Mouse (Mus musculus): ENCODE results near the gene Wdr95. TPM values are rescaled to one million over a fixed set of nuclear protein-coding genes. Genes with fewer than 3 reads are reported as not detected.

Gene Wdr95
- polyA plus RNA-seq, 1 experiment from 2014 or later, result not detected

DNA sequence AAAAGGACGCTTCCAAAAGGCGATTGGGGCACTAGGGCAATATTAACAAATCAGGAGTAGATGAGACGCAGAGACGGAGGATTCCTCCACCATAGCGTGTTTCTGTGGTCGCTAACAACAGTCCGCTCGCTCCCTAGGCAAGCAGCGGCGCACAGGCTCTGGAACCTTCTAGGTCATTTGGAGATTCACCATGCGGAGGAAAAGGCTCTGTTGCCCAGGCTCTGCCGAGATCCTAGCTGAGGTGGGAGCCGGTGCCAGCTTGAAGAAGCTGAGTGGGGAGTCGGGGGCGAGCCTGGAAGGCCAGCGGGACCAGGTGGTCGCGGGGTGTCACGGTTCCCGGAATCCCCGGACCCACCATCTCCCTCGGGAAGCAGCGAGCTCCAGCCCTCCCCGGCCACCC is 107.1 kb downstream of the Wdr95 start:
- Histone ChIP-seq H3K36me3 (ENCODE audit: control insufficient read depth, insufficient read depth, low read length) (peaks cover 27% of the 10 kb centered on the region), H3K4me2 (replicated peaks; ENCODE audit: low read depth, low read length) (peak overlapping the region; percentile 58), H3K4me1 (ENCODE audit: control insufficient read depth, insufficient read depth, low read length) (peaks cover 13% of the 10 kb centered on the region), H3K4me3 (ENCODE audit: low read depth, low read length) (peak overlapping the region; percentile 71), H3K27ac (ENCODE audit: low read length) (peak overlapping the region; percentile 90), H3K9ac (replicated peaks; ENCODE audit: low read depth, low read length) (peak overlapping the region; percentile 67), H3K9me3 (ENCODE audit: control insufficient read depth, low read depth, low read length) (no peaks in the 10 kb centered on the region), H3K27me3 (ENCODE audit: control insufficient read depth, insufficient read depth, low read length) (no peaks in the 10 kb centered on the region)
- WGBS, result under 1% methylated on average over 24 of the region's 24 CpGs
- no peak for ATAC-seq (ENCODE audit: insufficient number of reproducible peaks, insufficient read depth, low FRiP score, low read depth)

DNA sequence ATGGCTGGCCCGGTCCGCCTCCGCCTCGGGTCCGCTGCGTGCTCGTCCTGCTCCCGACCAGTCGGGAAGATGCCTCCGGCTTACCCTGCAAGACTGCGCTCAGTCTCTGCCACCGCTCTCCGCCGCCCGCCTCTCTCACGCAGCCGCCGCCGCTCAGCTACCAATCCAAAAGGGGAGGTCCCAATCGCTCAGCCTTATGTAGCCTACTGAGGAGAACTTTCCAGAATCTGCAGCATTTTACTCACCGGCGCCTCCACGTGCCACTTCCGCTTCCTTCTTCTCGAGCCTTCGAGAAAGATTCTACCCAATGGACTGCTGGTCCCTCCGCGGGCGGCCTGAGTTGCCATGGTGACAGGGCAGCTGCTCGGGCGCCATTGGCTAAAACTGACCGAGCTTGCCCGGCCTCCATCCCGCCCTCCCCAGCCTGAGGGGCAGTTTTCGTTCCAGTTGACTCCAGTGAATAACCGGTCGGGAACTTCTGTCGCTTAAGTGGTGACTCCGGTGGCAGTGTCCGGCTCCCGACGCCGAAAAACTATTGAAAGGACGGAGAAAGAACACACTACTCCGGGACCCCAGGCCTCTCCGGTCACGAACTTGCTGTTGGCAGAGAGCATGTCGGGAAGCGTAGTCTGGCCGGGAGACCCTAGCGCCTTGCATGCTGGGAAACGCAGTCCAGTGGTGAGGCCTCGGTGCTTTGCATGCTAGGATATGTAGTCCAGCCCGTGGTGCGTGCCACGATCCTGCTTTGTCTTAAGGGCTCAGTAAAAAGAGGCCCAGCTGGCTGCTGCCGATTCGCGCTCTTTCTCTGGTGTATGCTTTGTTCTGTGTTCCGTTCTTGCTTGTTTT is 107.8 kb downstream of the Wdr95 start, which contains the start of gene Hsph1:
TSS of gene Hsph1 (minus strand) at position 302 of the 846 bp plus-strand sequence.
- peak; percentile 98 for ATAC-seq (ENCODE audit: insufficient number of reproducible peaks, insufficient read depth, low FRiP score, low read depth)
- H3K4me1 ChIP-seq (ENCODE audit: control insufficient read depth, insufficient read depth, low read length), result peaks cover 13% of the 10 kb centered on the region
- H3K4me3 ChIP-seq (ENCODE audit: low read depth, low read length), result peak within 1 kb of the TSS; percentile 71
- no peaks in the 10 kb centered on the region for H3K9me3 ChIP-seq (ENCODE audit: control insufficient read depth, low read depth, low read length)
- peak within 1 kb of the TSS; percentile 67 for H3K9ac ChIP-seq (replicated peaks; ENCODE audit: low read depth, low read length)
- H3K36me3 ChIP-seq (ENCODE audit: control insufficient read depth, insufficient read depth, low read length), result peaks cover 20% of the 10 kb centered on the region
- H3K27ac ChIP-seq (ENCODE audit: low read length), result peak within 1 kb of the TSS; percentile 90
- peak within 1 kb of the TSS; percentile 58 for H3K4me2 ChIP-seq (replicated peaks; ENCODE audit: low read depth, low read length)
- under 1% methylated on average over 60 of the region's 60 CpGs for WGBS
- H3K27me3 ChIP-seq (ENCODE audit: control insufficient read depth, insufficient read depth, low read length), result no peaks in the 10 kb centered on the region

DNA sequence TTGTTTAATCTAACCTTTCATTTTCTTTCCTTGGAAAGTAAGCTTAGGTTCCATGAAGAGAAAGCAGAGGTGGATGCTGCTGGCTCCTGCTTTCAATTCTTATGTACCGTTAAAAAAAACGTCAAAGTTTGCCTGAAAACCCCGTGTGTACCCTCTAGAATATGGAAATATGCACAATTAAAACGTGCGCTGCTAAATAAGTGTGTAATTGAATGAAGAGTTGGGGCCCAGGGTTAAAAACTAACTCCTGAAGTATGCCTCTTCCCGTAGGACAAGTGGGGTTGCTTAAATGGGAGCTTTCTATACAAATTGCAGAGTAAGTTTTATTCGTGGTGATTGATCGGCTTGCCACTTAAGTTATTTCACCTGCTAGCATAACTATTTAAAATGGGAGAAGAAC is 108.8 kb downstream of the Wdr95 start:
- H3K27ac ChIP-seq (ENCODE audit: low read length), result no peak overlapping the region
- no peak for ATAC-seq (ENCODE audit: insufficient number of reproducible peaks, insufficient read depth, low FRiP score, low read depth)
- peak overlapping the region; percentile 43 for H3K4me2 ChIP-seq (replicated peaks; ENCODE audit: low read depth, low read length)
- H3K9ac ChIP-seq (replicated peaks; ENCODE audit: low read depth, low read length), result peak overlapping the region; percentile 32; the same call in 1 of the 2 replicates
- peak overlapping the region; percentile 71 for H3K4me3 ChIP-seq (ENCODE audit: low read depth, low read length)
- WGBS, result 51% methylated on average over 8 of the region's 8 CpGs
- H3K27me3 ChIP-seq (ENCODE audit: control insufficient read depth, insufficient read depth, low read length), result no peaks in the 10 kb centered on the region
- H3K4me1 ChIP-seq (ENCODE audit: control insufficient read depth, insufficient read depth, low read length), result peaks cover 13% of the 10 kb centered on the region
- no peaks in the 10 kb centered on the region for H3K9me3 ChIP-seq (ENCODE audit: control insufficient read depth, low read depth, low read length)
- H3K36me3 ChIP-seq (ENCODE audit: control insufficient read depth, insufficient read depth, low read length), result peaks cover 12% of the 10 kb centered on the region

DNA sequence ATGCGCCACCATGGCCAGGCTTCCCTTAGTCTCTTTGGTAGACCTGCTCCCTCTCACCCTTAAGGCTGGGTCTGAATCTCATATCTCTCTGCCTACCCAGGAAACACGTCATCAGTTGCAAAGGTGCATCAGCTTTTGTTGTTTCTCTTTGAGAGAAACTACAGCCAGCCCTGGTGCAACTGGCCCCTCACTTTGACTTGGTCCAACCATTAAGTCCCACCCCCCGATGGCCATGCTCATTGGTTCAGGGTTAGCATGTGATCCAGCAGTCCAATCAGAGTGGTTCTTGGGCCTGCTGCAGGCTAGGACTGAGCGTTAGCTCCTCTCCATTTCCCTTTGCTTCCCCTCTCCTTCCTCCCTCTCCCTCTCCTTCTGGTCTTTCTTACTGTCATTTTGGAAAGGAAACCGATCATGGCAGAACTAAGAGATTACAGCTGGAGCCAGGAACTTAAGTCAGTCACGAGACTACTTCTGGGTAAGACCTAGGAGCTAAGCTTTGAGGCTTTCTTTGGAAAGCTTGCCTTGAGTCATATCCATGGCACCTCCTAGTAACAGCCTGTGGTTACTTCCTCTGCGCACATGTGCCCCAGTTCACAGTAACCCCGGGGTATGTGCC is 112.9 kb downstream of the Wdr95 start:
- H3K27ac ChIP-seq (ENCODE audit: low read length), result no peak overlapping the region
- no peak overlapping the region for H3K4me2 ChIP-seq (replicated peaks; ENCODE audit: low read depth, low read length)
- no peak for ATAC-seq (ENCODE audit: insufficient number of reproducible peaks, insufficient read depth, low FRiP score, low read depth)
- H3K9ac ChIP-seq (replicated peaks; ENCODE audit: low read depth, low read length), result no peak overlapping the region
- WGBS, result 76% methylated on average over 8 of the region's 8 CpGs
- H3K4me1 ChIP-seq (ENCODE audit: control insufficient read depth, insufficient read depth, low read length), result no peaks in the 10 kb centered on the region
- H3K9me3 ChIP-seq (ENCODE audit: control insufficient read depth, low read depth, low read length), result no peaks in the 10 kb centered on the region
- no peaks in the 10 kb centered on the region for H3K36me3 ChIP-seq (ENCODE audit: control insufficient read depth, insufficient read depth, low read length)
- H3K27me3 ChIP-seq (ENCODE audit: control insufficient read depth, insufficient read depth, low read length), result no peaks in the 10 kb centered on the region
- H3K4me3 ChIP-seq (ENCODE audit: low read depth, low read length), result no peak overlapping the region

DNA sequence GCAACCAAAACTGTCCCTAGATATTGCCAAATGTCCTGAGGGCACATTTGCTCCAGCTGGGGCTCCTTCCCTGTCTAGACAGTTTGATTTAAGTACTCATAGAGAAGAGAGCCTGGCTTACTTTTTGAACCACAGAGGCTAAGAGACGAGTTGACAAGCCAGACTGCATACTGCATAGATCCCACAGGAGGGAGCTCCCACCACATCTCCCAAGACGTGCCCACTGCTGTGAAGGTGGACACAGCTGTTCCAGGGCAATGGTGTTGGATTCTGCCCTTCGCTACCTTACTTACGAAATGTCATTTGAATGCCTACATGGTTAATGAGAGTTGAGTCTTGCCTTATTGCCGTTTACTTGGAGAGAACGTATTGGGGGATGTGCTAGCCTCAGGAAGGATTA is 113.9 kb downstream of the Wdr95 start:
- H3K9me3 ChIP-seq (ENCODE audit: control insufficient read depth, low read depth, low read length), result no peaks in the 10 kb centered on the region
- ATAC-seq (ENCODE audit: insufficient number of reproducible peaks, insufficient read depth, low FRiP score, low read depth), result no peak
- no peak overlapping the region for H3K9ac ChIP-seq (replicated peaks; ENCODE audit: low read depth, low read length)
- H3K4me1 ChIP-seq (ENCODE audit: control insufficient read depth, insufficient read depth, low read length), result no peaks in the 10 kb centered on the region
- no peak overlapping the region for H3K4me3 ChIP-seq (ENCODE audit: low read depth, low read length)
- no peaks in the 10 kb centered on the region for H3K36me3 ChIP-seq (ENCODE audit: control insufficient read depth, insufficient read depth, low read length)
- no peaks in the 10 kb centered on the region for H3K27me3 ChIP-seq (ENCODE audit: control insufficient read depth, insufficient read depth, low read length)
- 41% methylated on average over 6 of the region's 6 CpGs for WGBS
- no peak overlapping the region for H3K27ac ChIP-seq (ENCODE audit: low read length)
- no peak overlapping the region for H3K4me2 ChIP-seq (replicated peaks; ENCODE audit: low read depth, low read length)

DNA sequence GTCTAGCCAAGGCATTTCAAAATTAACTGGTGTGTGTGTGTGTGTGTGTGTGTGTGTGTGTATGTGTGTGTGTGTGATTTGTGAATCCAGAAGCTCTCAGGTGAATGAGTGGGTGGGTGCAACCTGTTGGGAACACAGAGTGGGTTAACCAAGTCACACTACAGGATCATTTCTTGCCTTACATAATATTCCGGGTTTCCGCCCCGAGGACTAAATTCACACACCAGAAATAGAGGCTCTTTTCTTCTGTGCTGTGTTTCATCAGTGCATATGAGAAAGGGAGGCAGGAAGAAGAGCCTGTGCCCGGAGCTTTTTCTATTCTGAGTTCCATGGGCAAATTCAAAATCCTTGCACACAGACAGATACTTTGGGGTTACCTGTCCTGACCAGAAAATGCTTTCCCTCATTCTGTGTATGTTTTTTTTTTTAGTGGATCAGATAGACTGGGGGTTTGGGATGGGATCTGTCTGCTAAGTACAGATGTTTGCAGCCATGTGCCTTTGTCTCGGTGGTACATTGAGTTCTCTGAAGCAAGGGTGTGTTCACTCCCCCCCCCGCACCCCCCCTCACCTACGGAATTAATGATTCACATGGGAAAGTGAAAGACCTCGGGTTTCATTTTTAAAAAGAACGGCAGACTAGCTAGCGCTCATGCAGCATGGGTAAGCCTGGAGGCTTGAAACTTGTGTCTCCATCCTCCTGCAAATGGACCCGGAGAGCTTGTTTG is 114.5 kb downstream of the Wdr95 start:
- H3K9me3 ChIP-seq (ENCODE audit: control insufficient read depth, low read depth, low read length), result no peaks in the 10 kb centered on the region
- no peak overlapping the region for H3K9ac ChIP-seq (replicated peaks; ENCODE audit: low read depth, low read length)
- no peak for ATAC-seq (ENCODE audit: insufficient number of reproducible peaks, insufficient read depth, low FRiP score, low read depth)
- no peaks in the 10 kb centered on the region for H3K36me3 ChIP-seq (ENCODE audit: control insufficient read depth, insufficient read depth, low read length)
- no peak overlapping the region for H3K27ac ChIP-seq (ENCODE audit: low read length)
- 76% methylated on average over 11 of the region's 11 CpGs for WGBS
- no peak overlapping the region for H3K4me2 ChIP-seq (replicated peaks; ENCODE audit: low read depth, low read length)
- no peak overlapping the region for H3K4me3 ChIP-seq (ENCODE audit: low read depth, low read length)
- no peaks in the 10 kb centered on the region for H3K27me3 ChIP-seq (ENCODE audit: control insufficient read depth, insufficient read depth, low read length)
- no peaks in the 10 kb centered on the region for H3K4me1 ChIP-seq (ENCODE audit: control insufficient read depth, insufficient read depth, low read length)

DNA sequence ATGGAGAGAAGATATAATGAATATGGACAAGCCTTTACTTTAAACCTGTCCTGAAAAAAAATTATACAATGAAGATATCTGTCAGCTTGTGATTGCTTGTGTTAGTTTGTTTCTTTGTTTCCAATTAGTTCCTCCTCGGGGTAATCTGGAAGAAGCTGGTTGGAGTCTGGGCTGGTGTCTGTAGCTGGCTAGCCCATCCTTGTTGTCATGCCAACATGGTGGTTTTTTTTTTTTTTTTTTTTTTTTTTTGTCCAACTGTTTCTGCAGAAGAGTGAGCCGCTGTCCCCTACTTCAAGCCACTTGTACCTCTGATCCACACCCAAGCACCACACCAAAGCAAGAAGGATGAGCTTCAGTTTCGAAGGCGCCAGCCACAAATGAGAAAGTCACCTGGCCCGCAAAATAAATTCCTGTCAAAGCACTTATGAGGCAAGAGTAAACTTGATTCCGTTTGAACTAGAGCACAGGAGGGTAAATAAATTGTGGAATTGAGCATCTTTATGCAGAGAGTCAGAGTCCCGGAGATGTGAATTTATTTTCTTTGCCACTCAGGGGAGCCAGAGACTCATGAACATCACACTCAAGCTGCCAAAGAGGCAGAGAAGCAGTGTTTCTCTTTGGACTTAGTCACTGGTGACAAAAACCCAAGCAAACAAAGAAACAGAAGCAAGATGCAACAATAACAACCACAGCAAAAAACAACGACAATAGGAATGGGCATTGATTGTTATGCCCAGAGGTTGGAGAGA is 119.1 kb downstream of the Wdr95 start:
- WGBS, result 64% methylated on average over 8 of the region's 8 CpGs
- Histone ChIP-seq H3K4me1 (ENCODE audit: control insufficient read depth, insufficient read depth, low read length) (no peaks in the 10 kb centered on the region), H3K27me3 (ENCODE audit: control insufficient read depth, insufficient read depth, low read length) (no peaks in the 10 kb centered on the region), H3K36me3 (ENCODE audit: control insufficient read depth, insufficient read depth, low read length) (no peaks in the 10 kb centered on the region), H3K27ac (ENCODE audit: low read length) (no peak overlapping the region), H3K9me3 (ENCODE audit: control insufficient read depth, low read depth, low read length) (no peaks in the 10 kb centered on the region), H3K4me2 (replicated peaks; ENCODE audit: low read depth, low read length) (no peak overlapping the region), H3K4me3 (ENCODE audit: low read depth, low read length) (no peak overlapping the region), H3K9ac (replicated peaks; ENCODE audit: low read depth, low read length) (no peak overlapping the region)
- ATAC-seq (ENCODE audit: insufficient number of reproducible peaks, insufficient read depth, low FRiP score, low read depth), result no peak

DNA sequence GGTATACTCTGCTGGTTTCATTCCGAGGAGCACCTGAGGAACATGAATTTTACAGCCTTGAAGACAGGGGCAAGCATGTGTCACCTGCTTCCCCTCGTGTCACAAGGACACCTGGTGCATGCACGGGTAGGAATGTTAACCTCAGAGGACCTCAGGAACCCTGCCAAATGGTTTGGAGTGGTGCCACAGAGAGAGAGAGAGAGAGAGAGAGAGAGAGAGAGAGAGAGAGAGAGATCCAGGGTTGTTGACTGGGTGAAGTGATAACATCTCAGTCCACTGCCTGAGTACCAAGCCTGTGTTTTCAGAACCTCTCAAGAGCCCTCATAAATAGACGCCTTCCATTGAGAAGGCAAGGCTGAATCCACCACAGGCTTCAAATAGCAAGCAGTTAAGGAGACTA is 119.7 kb downstream of the Wdr95 start:
- H3K9ac ChIP-seq (replicated peaks; ENCODE audit: low read depth, low read length), result no peak overlapping the region
- no peak for ATAC-seq (ENCODE audit: insufficient number of reproducible peaks, insufficient read depth, low FRiP score, low read depth)
- WGBS, result 52% methylated on average over 4 of the region's 4 CpGs
- H3K9me3 ChIP-seq (ENCODE audit: control insufficient read depth, low read depth, low read length), result no peaks in the 10 kb centered on the region
- no peak overlapping the region for H3K27ac ChIP-seq (ENCODE audit: low read length)
- H3K4me2 ChIP-seq (replicated peaks; ENCODE audit: low read depth, low read length), result no peak overlapping the region
- H3K27me3 ChIP-seq (ENCODE audit: control insufficient read depth, insufficient read depth, low read length), result no peaks in the 10 kb centered on the region
- H3K4me3 ChIP-seq (ENCODE audit: low read depth, low read length), result no peak overlapping the region
- H3K4me1 ChIP-seq (ENCODE audit: control insufficient read depth, insufficient read depth, low read length), result no peaks in the 10 kb centered on the region
- H3K36me3 ChIP-seq (ENCODE audit: control insufficient read depth, insufficient read depth, low read length), result no peaks in the 10 kb centered on the region

All from stomach, embryonic 14.5 days (tissue).